Mouse (Mus musculus): ENCODE measurements around the gene Dhcr24. TPM values are rescaled to one million over a fixed set of nuclear protein-coding genes. Genes with fewer than 3 reads are reported as not detected.

The Dhcr24 gene
- polyA plus RNA-seq, 1 experiment, result 16.5 TPM

- no peaks in the 10 kb centered on the region for H3K4me1 ChIP-seq (ENCODE audit: control insufficient read depth, insufficient read depth, low read length)
- no peak overlapping the region for H3K27ac ChIP-seq (ENCODE audit: insufficient read depth, low read depth, low read length)
Observed at GRCm38 (mm10) chr4:106534256-106534655, 26.6 kb upstream of the Dhcr24 start.

GRCm38 (mm10) chr4:106539756-106540155, 21.1 kb upstream of the Dhcr24 start:
- H3K4me3 ChIP-seq (ENCODE audit: insufficient read depth, low read length), result no peak overlapping the region
- no peak overlapping the region for H3K27ac ChIP-seq (ENCODE audit: insufficient read depth, low read depth, low read length)
- no peak for TF ChIP-seq POLR2A (IDR thresholded peaks at IDR 0.05; ENCODE audit: borderline replicate concordance, low read depth, low read length)
- no peak for TF ChIP-seq CTCF (IDR thresholded peaks at IDR 0.05; ENCODE audit: low read depth, low read length)
- no peaks in the 10 kb centered on the region for H3K4me1 ChIP-seq (ENCODE audit: control insufficient read depth, insufficient read depth, low read length)

More at GRCm38 (mm10) chr4:106534256-106534655, 26.6 kb upstream of the Dhcr24 start:
- H3K4me3 ChIP-seq (ENCODE audit: insufficient read depth, low read length), result no peak overlapping the region
- TF ChIP-seq CTCF (IDR thresholded peaks at IDR 0.05; ENCODE audit: low read depth, low read length) (no peak), POLR2A (IDR thresholded peaks at IDR 0.05; ENCODE audit: borderline replicate concordance, low read depth, low read length) (no peak)

- no peak overlapping the region for H3K27ac ChIP-seq (ENCODE audit: insufficient read depth, low read depth, low read length)
- H3K4me3 ChIP-seq (ENCODE audit: insufficient read depth, low read length), result no peak overlapping the region
- TF ChIP-seq CTCF (IDR thresholded peaks at IDR 0.05; ENCODE audit: low read depth, low read length) (no peak), POLR2A (IDR thresholded peaks at IDR 0.05; ENCODE audit: borderline replicate concordance, low read depth, low read length) (no peak)
- 0 out of 2 replicates have a peak, but pooled peaks cover 2% of the 10 kb centered on the region for H3K4me1 ChIP-seq (ENCODE audit: control insufficient read depth, insufficient read depth, low read length)
Observed at GRCm38 (mm10) chr4:106541491-106541890, 19.3 kb upstream of the Dhcr24 start.

DNA sequence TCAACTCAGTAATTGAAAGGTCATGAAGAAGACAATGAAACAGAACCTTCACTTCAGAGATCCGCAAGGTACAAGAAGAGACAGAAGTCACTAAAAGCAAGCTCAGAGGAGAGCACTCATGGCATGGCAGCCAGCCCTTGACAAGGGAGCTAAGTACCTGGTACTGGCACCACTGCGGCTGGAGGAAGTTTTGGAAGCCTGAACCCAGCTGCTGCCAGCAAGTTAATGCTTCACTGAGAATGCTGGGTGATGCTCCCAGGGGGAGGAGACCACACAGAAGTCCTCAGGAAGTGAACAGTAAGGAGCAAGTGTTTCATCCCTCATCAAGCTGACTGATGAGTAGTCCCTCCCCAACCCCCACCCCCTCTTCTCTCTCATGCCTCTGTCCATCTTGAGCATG, 18.6 kb upstream of the Dhcr24 start:
- no peak overlapping the region for H3K27ac ChIP-seq (ENCODE audit: insufficient read depth, low read depth, low read length)
- 0 out of 2 replicates have a peak, but pooled peaks cover 2% of the 10 kb centered on the region for H3K4me1 ChIP-seq (ENCODE audit: control insufficient read depth, insufficient read depth, low read length)
- H3K4me3 ChIP-seq (ENCODE audit: insufficient read depth, low read length), result no peak overlapping the region
- no peak for TF ChIP-seq POLR2A (IDR thresholded peaks at IDR 0.05; ENCODE audit: borderline replicate concordance, low read depth, low read length)
- TF ChIP-seq CTCF (IDR thresholded peaks at IDR 0.05; ENCODE audit: low read depth, low read length), result no peak

DNA sequence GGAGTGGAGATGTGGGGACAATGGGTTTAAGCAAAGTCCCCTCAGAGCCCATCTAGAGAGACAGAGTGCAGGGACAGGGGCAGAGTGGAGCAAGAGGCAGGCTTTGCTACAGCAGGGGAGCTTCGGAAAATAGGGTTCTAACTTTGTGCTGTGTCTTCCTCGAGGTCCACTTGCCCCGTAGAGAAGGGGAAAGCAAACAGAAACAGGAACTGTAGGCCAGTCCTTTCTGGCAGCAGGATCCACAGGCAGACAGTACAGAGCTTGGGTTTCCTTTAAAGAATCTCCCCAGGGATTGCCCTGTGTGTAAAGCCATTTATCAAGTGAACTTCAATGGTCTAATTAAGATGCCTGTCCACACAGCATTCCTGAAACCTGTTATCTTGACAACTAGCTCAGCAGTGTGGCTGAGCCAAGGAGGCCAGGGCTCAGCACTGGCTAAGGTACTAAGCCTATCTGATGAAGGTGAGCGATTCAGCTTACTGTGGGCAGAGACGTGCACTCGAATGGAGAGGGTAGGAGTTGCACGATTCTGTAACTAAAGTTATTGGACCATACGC, 14.9 kb upstream of the Dhcr24 start:
- Histone ChIP-seq H3K4me1 (ENCODE audit: control insufficient read depth, insufficient read depth, low read length) (0 out of 2 replicates have a peak, but pooled peaks cover 2% of the 10 kb centered on the region), H3K4me3 (ENCODE audit: insufficient read depth, low read length) (no peak overlapping the region), H3K27ac (ENCODE audit: insufficient read depth, low read depth, low read length) (no peak overlapping the region)
- no peak for TF ChIP-seq POLR2A (IDR thresholded peaks at IDR 0.05; ENCODE audit: borderline replicate concordance, low read depth, low read length)
- TF ChIP-seq CTCF (IDR thresholded peaks at IDR 0.05; ENCODE audit: low read depth, low read length), result no peak

DNA sequence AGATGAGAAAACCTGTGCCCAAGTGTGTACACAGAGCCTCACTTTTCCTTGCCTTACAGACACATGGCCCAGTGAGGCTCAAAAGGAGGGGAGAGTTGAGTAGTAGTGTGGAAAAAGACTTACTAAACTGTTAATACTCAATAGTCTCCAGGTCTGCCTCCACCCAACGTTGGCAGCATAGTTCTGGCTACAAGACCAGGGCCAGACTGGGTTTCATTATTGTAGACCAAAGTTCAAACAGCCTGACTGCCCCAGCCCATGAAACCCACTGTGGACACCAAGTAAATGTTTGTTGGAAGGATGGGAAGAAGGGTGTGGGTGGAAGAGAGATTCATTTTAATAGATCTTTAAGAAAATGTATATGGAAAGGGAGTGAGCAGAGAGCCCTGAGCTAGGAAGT, 13.9 kb upstream of the Dhcr24 start:
- Histone ChIP-seq H3K4me1 (ENCODE audit: control insufficient read depth, insufficient read depth, low read length) (0 out of 2 replicates have a peak, but pooled peaks cover 2% of the 10 kb centered on the region), H3K27ac (ENCODE audit: insufficient read depth, low read depth, low read length) (no peak overlapping the region), H3K4me3 (ENCODE audit: insufficient read depth, low read length) (no peak overlapping the region)
- TF ChIP-seq POLR2A (IDR thresholded peaks at IDR 0.05; ENCODE audit: borderline replicate concordance, low read depth, low read length) (no peak), CTCF (IDR thresholded peaks at IDR 0.05; ENCODE audit: low read depth, low read length) (no peak)

GRCm38 (mm10) chr4:106548113-106548512, 12.7 kb upstream of the Dhcr24 start:
- TF ChIP-seq POLR2A (IDR thresholded peaks at IDR 0.05; ENCODE audit: borderline replicate concordance, low read depth, low read length) (no peak), CTCF (IDR thresholded peaks at IDR 0.05; ENCODE audit: low read depth, low read length) (no peak)
- Histone ChIP-seq H3K27ac (ENCODE audit: insufficient read depth, low read depth, low read length) (no peak overlapping the region), H3K4me1 (ENCODE audit: control insufficient read depth, insufficient read depth, low read length) (0 out of 2 replicates have a peak, but pooled peaks cover 2% of the 10 kb centered on the region), H3K4me3 (ENCODE audit: insufficient read depth, low read length) (no peak overlapping the region)

- no peak overlapping the region for H3K27ac ChIP-seq (ENCODE audit: insufficient read depth, low read depth, low read length)
- TF ChIP-seq CTCF (IDR thresholded peaks at IDR 0.05; ENCODE audit: low read depth, low read length) (no peak), POLR2A (IDR thresholded peaks at IDR 0.05; ENCODE audit: borderline replicate concordance, low read depth, low read length) (no peak)
- H3K4me3 ChIP-seq (ENCODE audit: insufficient read depth, low read length), result no peak overlapping the region
- H3K4me1 ChIP-seq (ENCODE audit: control insufficient read depth, insufficient read depth, low read length), result 0 out of 2 replicates have a peak, but pooled peaks cover 1% of the 10 kb centered on the region
Observed at GRCm38 (mm10) chr4:106550516-106551166, 10.2 kb upstream of the Dhcr24 start.

- peaks cover 4% of the 10 kb centered on the region for H3K4me1 ChIP-seq (ENCODE audit: control insufficient read depth, insufficient read depth, low read length)
- no peak overlapping the region for H3K27ac ChIP-seq (ENCODE audit: insufficient read depth, low read depth, low read length)
- H3K4me3 ChIP-seq (ENCODE audit: insufficient read depth, low read length), result no peak overlapping the region
- no peak for TF ChIP-seq CTCF (IDR thresholded peaks at IDR 0.05; ENCODE audit: low read depth, low read length)
- no peak for TF ChIP-seq POLR2A (IDR thresholded peaks at IDR 0.05; ENCODE audit: borderline replicate concordance, low read depth, low read length)
Observed at GRCm38 (mm10) chr4:106557262-106557661, 3.6 kb upstream of the Dhcr24 start.

DNA sequence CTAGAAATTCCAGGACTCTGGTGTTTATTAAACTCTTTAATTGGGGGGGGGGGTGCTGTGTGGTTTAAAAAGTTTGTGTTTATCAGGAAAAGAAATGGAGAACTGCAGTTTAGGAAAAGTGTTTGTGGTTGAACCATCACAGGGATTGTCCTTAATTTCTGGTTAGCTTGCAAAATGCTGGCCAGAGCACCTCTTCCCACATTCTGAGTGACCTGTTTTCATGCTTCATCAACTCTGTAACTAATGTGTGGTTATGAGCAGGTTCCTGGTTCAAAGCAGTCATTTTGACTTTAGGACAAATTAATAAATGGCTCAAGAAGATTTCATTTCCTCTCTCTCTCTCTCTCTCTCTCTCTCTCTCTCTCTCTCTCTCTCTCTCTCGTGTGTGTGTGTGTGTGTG, 2.9 kb upstream of the Dhcr24 start:
- TF ChIP-seq POLR2A (IDR thresholded peaks at IDR 0.05; ENCODE audit: borderline replicate concordance, low read depth, low read length) (no peak), CTCF (IDR thresholded peaks at IDR 0.05; ENCODE audit: low read depth, low read length) (no peak)
- Histone ChIP-seq H3K27ac (ENCODE audit: insufficient read depth, low read depth, low read length) (no peak overlapping the region), H3K4me3 (ENCODE audit: insufficient read depth, low read length) (no peak overlapping the region), H3K4me1 (ENCODE audit: control insufficient read depth, insufficient read depth, low read length) (peaks cover 12% of the 10 kb centered on the region)
